Mouse (Mus musculus) frontal cortex, postnatal 36 days (tissue): ENCODE measurements around the gene Pck2.

Experiments
- DNase-seq, 2 experiments: peaks; one replicate each; pipeline ENCODE4 v3.0.0; 2022; ENCODE audit warnings: low spot score in 2 of 2

Pck2 gene

DNA sequence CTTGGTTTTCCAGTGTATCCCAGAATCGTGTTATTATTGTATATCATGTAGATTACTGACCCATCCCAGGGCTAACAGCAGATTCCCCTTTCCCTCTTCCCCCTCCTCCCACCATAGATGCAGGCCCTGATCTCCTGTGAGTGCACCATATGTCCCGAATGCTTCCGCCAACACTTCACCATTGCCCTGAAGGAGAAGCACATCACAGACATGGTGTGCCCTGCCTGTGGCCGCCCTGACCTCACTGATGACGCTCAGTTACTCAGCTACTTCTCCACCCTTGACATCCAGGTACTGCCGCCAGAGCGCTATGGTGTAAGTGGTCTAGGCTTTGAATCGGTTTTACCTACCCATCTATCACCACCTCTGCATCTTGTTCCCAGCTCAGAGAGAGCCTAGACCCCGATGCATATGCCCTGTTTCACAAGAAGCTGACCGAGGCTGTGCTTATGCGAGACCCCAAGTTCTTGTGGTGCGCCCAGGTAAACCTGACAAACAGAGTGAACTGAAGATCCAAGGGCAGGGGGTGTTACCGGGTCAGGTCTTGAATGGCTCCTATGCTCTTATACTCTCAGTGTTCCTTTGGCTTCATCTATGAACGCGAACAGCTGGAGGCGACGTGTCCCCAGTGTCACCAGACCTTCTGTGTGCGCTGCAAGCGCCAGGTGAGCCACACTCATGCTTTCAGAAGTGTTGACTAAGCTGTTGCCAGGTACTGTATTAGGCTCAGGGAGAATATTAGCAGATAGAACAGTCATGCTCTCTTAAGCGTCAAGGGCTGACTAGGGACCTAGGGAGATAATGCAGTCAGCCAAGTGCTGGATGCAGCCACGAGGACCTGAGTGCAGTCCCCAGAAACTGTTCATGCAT, 58.7 kb downstream of the Pck2 start:
- DNase-seq = no peak
